20 mouse cellular contexts compared by ENCODE assay signal in genomic region chr4:141879074-141879473, GRCm38 (mm10). TPM values are rescaled to one million over a fixed set of nuclear protein-coding genes. Genes with fewer than 3 reads are reported as not detected.
DNase-seq lines count a peak whose midpoint lies in the region; ATAC-seq and TF ChIP-seq lines count a peak whose summit lies in the region.
"Had no signal": no experiment of that assay in that cellular context is flagged by ENCODE, and none has a peak within 500 bp of the region (broad histone marks: within the 10 kb centered on the region; RNA-seq: fewer than 3 reads in every experiment).

No protein-coding gene starts in this region.

- H3K9ac ChIP-seq in heart, postnatal 0 days (replicated peaks; ENCODE audit: low read depth, low read length) = no peak overlapping the region
- H3K9ac ChIP-seq: forebrain, embryonic 12.5 days; lung, embryonic 14.5 days had no signal

- TF ChIP-seq POLR2A in myocyte (IDR thresholded peaks at IDR 0.05; ENCODE audit: insufficient read length, low read depth) = no peak

- no peak for ATAC-seq in heart, postnatal 0 days (ENCODE audit: insufficient read depth, low read depth)
- ATAC-seq: hindbrain, postnatal 0 days; midbrain, embryonic 16.5 days had no signal

- H3K4me2 ChIP-seq in heart, postnatal 0 days (ENCODE audit: low read depth, low read length) = no peak overlapping the region
- H3K4me2 ChIP-seq in myocyte (ENCODE audit: low read depth) = peak overlapping the region; percentile 21
- H3K4me2 ChIP-seq: forebrain, embryonic 12.5 days; lung, embryonic 14.5 days had no signal

- H3K4me1 ChIP-seq in heart, postnatal 0 days (ENCODE audit: control insufficient read depth, insufficient read depth) = peaks cover 28% of the 10 kb centered on the region

- H3K27ac ChIP-seq in heart, postnatal 0 days (ENCODE audit: low read depth) = peak overlapping the region; percentile 31
- H3K27ac ChIP-seq: forebrain, embryonic 12.5 days; hindbrain, postnatal 0 days had no signal

- DNase-seq in heart, postnatal 0 days (ENCODE audit: low spot score) = no peak
- DNase-seq in heart, postnatal 14 days = no peak
- peak; percentile 59 for DNase-seq in lung, postnatal 10 days
- no peak for DNase-seq in lung, adult 18-20 months
- DNase-seq in telencephalon, adult 2 months (ENCODE audit: low read depth, low spot score) = peak; percentile 93
- no peak for DNase-seq in cerebellum, postnatal 36 days
- DNase-seq: cerebellum, postnatal 10 days; kidney, adult 8-10 months; kidney, postnatal 25 days; layer of hippocampus, postnatal 36 days; left cerebral cortex, postnatal 4 days; lung, embryonic 14.5 days had no signal

- no peak for TF ChIP-seq EP300 in heart, postnatal 0 days (IDR thresholded peaks at IDR 0.05; ENCODE audit: low read depth)

- H3K4me3 ChIP-seq in heart, postnatal 0 days (ENCODE audit: low read depth, low read length) = no peak overlapping the region
- no peak overlapping the region for H3K4me3 ChIP-seq in myocyte
- H3K4me3 ChIP-seq: forebrain, embryonic 12.5 days had no signal

- no peaks in the 10 kb centered on the region for H3K27me3 ChIP-seq in heart, postnatal 0 days (ENCODE audit: control insufficient read depth, insufficient read depth, low read length)
- no peaks in the 10 kb centered on the region for H3K27me3 ChIP-seq in myocyte (ENCODE audit: control insufficient read depth, insufficient read depth, insufficient read length)

- H3ac ChIP-seq in myocyte (ENCODE audit: control insufficient read depth, insufficient read length) = no peak overlapping the region

- H3K9me3 ChIP-seq in heart, postnatal 0 days (replicated peaks; ENCODE audit: control insufficient read depth, low read length) = no peaks in the 10 kb centered on the region
- H3K9me3 ChIP-seq: forebrain, embryonic 12.5 days had no signal

- intact Hi-C loops in heart, postnatal 14 days (cut with DNase I) = no loop called here

- 33% methylated on average over 4 of the region's 4 CpGs for WGBS in heart, postnatal 0 days

- H3K79me2 ChIP-seq in myocyte (ENCODE audit: control insufficient read depth, insufficient read depth) = peaks cover 3% of the 10 kb centered on the region

- no peaks in the 10 kb centered on the region for H3K36me3 ChIP-seq in heart, postnatal 0 days (replicated peaks; ENCODE audit: control insufficient read depth, insufficient read depth, low read length)
- no peaks in the 10 kb centered on the region for H3K36me3 ChIP-seq in myocyte (ENCODE audit: control insufficient read depth, insufficient read depth)
- H3K36me3 ChIP-seq: forebrain, embryonic 12.5 days had no signal

- TF ChIP-seq CTCF in heart, postnatal 0 days (IDR thresholded peaks at IDR 0.05; ENCODE audit: low read depth) = no peak

TF ChIP-seq in myocyte, 11 proteins besides CTCF, POLR2A, EP300 and RAD21:
- TF ChIP-seq TCF3 (IDR thresholded peaks at IDR 0.05; ENCODE audit: insufficient read length, low read depth) (no peak), MYOD1 (IDR thresholded peaks at IDR 0.05; ENCODE audit: control insufficient read depth in 1 of 3, insufficient read length in 2 of 3, low read depth in 2 of 3) (no peak), REST (IDR thresholded peaks at IDR 0.05; ENCODE audit: insufficient read depth, insufficient read length) (no peak), TCF12 (IDR thresholded peaks at IDR 0.05; ENCODE audit: insufficient read depth, poor library complexity, severe bottlenecking) (no peak), MYOG (IDR thresholded peaks at IDR 0.05; ENCODE audit: control insufficient read depth in 1 of 3, insufficient read depth in 1 of 3, insufficient read length in 2 of 3, low read depth in 2 of 3) (no peak), POLR2AphosphoS2 (IDR thresholded peaks at IDR 0.05; ENCODE audit: insufficient read length, low read depth) (no peak), SRF (IDR thresholded peaks at IDR 0.05; ENCODE audit: control insufficient read depth, insufficient read length, low read depth) (no peak), CEBPB (IDR thresholded peaks at IDR 0.05; ENCODE audit: insufficient read depth, poor library complexity, severe bottlenecking) (no peak), MAX (IDR thresholded peaks at IDR 0.05; ENCODE audit: low read depth) (no peak), E2F4 (IDR thresholded peaks at IDR 0.05; ENCODE audit: insufficient read depth) (no peak), USF1 (IDR thresholded peaks at IDR 0.05; ENCODE audit: low read depth) (no peak)

RNA-seq across cellular contexts. Expression of gene Efhd2, which starts 4.4 kb away (rescaled TPM):
- 42.7 and 42.9 TPM in 2 replicates for total RNA-seq in heart, postnatal 0 days (2014; rRNA removed; ENCODE audit: low replicate concordance)
- 54.5 and 56.9 TPM in 2 replicates for polyA plus RNA-seq in heart, postnatal 0 days (2015; fragmentation: Nextera tagmentation; extraction: Ambion mirVana)
- 10 to 100 TPM; 22.1 to 22.6 TPM for total RNA-seq in heart, postnatal 14 days (2021)
- 38.8 TPM for polyA plus RNA-seq in myocyte (2012; fragmentation: generic; extraction: Trizol)

RNA-seq across cellular contexts. Expression of gene Ctrc, which starts 32.9 kb away (rescaled TPM):
- not detected in 2 replicates for total RNA-seq in heart, postnatal 0 days (2014; rRNA removed; ENCODE audit: low replicate concordance)
- polyA plus RNA-seq in heart, postnatal 0 days (2015; fragmentation: Nextera tagmentation; extraction: Ambion mirVana) = not detected in 2 replicates
- not detected for total RNA-seq in heart, postnatal 14 days (2021)
- polyA plus RNA-seq in myocyte (2012; fragmentation: generic; extraction: Trizol) = not detected
- total RNA-seq: ES-E14; hematopoietic stem cell, adult 5-6 weeks; hindbrain, postnatal 0 days; layer of hippocampus, postnatal 36 days; left cerebral cortex, postnatal 4 days; megakaryocyte-erythroid progenitor cell, adult 5-6 weeks had no signal
- polyA plus RNA-seq: forebrain, embryonic 12.5 days; hindbrain, postnatal 0 days; liver, adult 2 months; lung, embryonic 14.5 days; midbrain, embryonic 16.5 days had no signal

RNA-seq across cellular contexts. Expression of gene Cela2a, which starts 53.1 kb away (rescaled TPM):
- 2.1 TPM in 1 of 2 replicates, not detected in the other for total RNA-seq in heart, postnatal 0 days (2014; rRNA removed; ENCODE audit: low replicate concordance)
- polyA plus RNA-seq in heart, postnatal 0 days (2015; fragmentation: Nextera tagmentation; extraction: Ambion mirVana) = 0.20 and 0.21 TPM in 2 replicates
- not detected for total RNA-seq in heart, postnatal 14 days (2021)
- not detected for polyA plus RNA-seq in myocyte (2012; fragmentation: generic; extraction: Trizol)
- total RNA-seq: hematopoietic stem cell, adult 5-6 weeks; hindbrain, postnatal 0 days; layer of hippocampus, postnatal 36 days; left cerebral cortex, postnatal 4 days; megakaryocyte-erythroid progenitor cell, adult 5-6 weeks had no signal
- polyA plus RNA-seq: forebrain, embryonic 12.5 days; lung, embryonic 14.5 days had no signal

Comparison
In these comparisons a context has a peak if more than half of its experiments do, and no peak if none do; other contexts are left out.
1. DNase-seq: peak in lung, postnatal 10 days (single experiment) and telencephalon, adult 2 months (single experiment); none in heart, postnatal 0 days (single experiment), heart, postnatal 14 days (0 of 2), lung, adult 18-20 months (0 of 2) and cerebellum, postnatal 36 days (0 of 2).